Mouse (Mus musculus) neutrophil, adult 5-6 weeks (primary cell): ENCODE measurements around the gene Prdm16. TPM values are rescaled to one million over a fixed set of nuclear protein-coding genes. Genes with fewer than 3 reads are reported as not detected.

ENCODE experiments used
- ATAC-seq: fragments of 151-379, 151-347 bp; 2 replicates; pipeline ENCODE4 v1.8.0; 2017; ENCODE audit warnings: mild to moderate bottlenecking, moderate TSS enrichment; ENCODE audit not compliant: insufficient number of reproducible peaks, poor library complexity, low FRiP score, severe bottlenecking; ENCODE audit errors: extremely low read depth
- total RNA-seq: library from RNA; stranded (forward); fragments of 200-1000 nt; gene quantifications from 2 replicates; pipeline ENCODE4 v1.2.3, GENCODE M21; 2017

The Prdm16 gene
- total RNA-seq, 1 experiment from 2014 or later = 1.7 TPM

DNA sequence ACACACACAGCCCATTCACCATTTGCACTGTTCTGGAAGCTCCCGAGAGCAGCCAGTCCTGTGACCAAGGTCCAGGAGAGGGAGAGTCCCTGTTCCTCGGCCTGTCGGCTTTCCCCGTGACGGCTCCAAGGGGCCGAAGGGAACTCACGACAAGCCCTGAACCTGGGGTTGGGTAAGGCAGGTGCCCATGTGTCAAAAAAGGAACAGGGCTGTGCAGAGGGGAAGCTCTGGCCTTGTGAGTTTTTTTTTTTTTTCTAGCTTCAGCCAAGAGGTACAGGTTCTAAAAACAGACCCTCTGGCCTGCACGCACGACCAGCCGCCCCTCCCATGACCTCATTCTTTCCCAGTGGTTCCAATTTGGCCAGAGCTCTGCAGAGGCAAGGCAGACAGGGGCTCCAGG is 25.5 kb downstream of the Prdm16 start:
- no peak for ATAC-seq

DNA sequence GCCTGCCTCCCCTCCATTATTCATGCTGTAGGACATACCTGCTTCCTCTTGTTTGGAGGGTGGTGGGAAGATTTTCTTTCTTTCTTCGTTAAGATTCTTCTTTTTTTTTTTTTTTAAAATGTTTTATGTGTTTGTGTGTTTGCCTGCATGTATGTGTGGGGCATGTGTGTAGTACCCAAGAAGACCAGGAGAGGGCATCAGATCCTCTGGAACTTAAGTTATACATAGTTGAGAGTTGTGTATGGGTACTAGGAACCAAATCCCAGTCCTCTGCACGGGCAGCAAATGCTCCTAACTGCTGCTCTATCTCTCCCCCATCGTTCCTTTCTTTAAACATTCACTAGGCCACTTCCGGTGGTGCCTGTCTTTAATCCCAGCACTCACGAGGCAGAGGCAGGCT is 28.9 kb downstream of the Prdm16 start:
- no peak for ATAC-seq

DNA sequence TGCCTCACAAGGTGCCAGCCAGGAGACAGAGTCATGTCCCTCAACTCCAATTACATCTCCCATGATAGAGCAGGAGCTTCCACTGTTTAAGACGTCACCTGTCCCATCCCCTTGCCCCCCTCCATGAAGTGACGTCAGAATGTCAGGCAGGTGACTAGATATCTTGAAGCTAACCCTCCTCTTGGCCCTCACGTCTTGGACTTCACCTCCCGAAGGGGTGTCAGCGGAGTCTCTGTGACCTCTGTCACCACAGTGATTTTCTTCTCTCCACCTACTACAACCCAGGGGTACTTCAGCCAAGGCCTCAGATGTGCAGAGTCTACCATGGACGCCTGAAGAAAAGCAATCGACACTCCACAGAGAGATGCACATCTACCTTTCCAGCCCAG is 32.2 kb downstream of the Prdm16 start:
- no peak for ATAC-seq

DNA sequence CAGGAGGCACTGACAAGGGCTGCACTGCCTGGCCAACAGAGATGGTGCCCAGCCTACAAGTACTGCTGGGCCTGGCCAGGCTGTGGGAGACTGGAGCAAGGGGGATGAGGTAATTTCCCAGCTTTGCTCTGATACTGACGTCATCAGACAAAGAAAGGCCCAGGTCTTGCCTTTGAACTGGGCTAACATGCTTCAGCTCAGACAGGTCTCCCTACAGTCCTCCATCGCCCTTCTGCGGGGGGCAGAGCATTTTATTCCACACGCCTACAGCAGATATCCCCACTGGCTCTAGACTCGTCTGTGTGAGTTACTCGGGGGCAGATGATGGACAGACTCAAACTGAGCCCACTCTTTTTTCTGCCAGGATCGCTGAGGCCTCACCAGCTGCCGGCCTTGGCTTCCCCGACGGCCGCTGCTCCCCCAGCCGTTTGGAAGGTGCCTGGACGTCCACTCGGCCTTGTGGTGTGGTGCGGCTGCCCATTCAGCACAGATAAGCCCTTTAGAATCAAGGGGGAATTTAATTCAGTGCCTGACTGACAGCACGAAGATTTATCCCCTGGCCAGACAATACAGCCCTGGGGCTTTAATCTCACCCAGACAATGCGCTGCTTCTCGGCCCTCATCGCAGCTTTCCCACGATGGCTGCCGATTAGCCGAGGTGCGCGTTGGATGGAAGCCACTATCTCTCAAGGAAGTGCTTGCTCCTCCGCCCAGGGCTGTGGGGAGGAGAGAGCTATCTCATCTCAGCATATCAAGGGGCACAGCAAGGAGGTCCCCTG is 32.8 kb downstream of the Prdm16 start:
- no peak for ATAC-seq

DNA sequence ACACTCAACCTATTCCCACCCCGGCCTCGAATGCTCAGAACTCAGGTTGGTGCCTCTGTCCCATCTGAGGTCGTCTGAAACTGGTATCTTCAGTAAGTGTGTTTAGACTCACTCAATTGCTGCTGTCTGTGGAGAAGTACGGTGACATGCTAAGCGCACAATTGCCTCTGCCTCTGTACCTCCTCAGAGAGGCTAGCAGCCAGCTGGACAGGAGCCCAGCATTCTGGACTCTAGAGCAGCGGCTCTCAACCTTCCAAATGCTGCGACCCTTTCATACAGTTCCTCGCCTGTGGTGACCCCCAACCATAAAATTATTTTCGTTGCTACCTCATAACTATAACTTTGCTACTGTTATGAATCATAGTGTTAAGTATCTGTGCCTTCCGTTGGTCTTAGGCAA is 34.3 kb downstream of the Prdm16 start:
- ATAC-seq = no peak

DNA sequence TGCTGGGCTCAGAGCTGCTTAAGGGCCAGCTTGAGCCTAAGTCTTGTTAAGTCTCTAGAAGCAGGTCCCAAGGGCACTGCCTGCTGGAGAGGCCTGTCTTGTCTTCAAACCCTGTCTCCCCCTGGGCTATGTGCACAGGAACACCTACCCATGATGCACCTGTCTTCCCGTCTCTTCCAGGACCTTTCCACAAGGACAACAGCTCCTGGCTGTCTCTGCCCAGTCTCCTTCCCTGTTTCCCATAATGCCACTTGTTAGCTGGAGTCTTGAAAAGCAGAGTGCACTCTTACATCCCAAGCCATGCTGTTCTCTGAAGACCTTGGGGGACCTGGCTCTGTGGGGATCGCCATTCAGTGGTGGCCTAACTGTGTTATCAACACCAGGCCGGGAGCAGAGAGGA is 35.7 kb downstream of the Prdm16 start:
- ATAC-seq = no peak

DNA sequence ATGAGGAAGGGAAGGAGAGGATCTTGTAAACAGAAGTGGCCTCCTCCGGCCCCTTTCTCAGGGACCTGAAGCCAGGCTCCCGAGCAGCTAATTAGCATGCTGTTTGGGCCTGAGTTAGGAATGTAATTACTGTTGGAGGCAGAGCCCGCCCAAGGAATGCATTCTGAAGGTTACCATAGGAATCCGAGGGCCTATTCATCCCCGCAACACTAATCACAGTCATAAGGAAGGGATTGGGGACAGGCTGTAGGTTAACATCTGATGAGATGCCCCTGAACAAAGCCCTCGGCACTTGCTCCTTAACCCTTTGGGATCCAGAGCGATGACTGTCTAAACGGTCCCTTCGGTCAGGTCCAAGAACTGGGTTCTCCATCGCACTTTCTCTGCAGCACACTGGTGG is 36.7 kb downstream of the Prdm16 start:
- ATAC-seq = no peak

DNA sequence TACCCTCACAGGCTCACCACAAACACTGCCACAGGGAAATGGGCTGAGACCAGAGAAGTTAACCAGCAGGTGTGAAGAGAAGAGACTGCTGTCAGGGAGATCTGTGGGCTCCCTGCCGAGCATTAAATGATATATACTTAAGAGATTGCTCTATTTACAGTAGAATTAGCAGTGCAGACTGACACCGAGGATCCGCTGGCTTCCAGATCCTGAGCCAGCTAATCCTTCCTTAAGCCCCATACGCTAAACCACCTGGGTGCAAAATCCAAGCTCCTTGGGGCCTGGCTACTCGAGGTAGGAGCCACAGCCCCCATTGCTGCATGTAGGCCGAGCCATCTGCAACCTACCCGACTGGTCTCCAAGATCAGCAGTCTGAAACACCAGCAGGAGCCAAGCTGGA is 38.3 kb downstream of the Prdm16 start:
- no peak for ATAC-seq

DNA sequence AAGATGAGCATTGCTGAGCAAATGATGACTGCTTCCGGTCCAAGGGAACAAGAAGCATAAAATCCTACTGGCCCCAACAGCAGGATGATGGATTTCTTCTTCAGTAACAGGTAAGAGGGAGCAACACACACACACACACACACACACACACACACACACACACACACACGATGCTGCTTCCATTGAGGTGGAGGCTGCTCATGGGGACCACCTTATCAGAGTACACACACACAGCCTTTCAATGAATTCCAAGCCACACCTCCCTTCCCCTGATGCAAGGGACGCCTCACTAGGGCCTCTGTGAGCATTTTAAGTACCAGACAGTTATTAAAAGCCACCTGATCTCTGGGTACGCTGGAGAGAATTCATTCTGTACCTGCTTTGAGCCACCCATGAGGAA is 39.9 kb downstream of the Prdm16 start:
- no peak for ATAC-seq

DNA sequence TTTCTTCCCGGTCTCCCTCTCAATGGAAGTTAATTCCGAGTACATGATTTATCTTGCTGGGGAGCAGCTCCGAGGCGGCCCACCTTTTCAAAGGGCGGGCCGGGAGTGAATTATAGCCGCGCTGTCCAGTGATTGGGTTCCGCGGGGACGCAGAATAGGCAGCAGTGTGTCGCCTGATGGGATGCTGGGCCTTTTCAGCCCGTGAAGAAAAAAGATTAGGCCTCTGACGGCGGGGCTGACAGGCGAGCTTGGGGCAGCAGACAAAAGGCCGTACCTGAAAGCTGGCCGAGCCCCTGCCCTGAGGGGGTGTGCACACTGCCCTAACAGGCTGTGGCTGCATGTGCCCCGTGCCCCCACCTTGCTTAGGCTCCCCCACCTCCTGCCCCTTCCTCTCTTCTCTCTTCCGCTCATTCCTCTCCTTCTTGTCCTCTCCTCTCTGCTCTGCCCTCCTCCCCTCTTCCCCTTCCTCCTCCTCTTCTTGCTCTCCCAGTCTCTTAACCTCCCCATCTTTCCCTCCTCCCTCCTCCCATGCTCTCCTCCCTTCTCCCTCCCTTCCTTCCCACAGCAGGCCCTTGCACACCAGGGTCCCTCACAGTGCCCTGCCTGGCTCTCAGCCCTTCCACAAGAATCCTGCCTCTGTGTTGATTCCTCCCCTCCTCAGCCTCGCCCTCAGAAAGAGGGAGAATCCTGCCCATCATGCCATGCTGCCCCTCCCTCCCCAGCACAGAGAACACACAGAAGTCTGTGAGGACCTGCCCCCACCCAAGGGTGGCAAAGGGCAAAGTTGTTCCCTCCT is 41.7 kb downstream of the Prdm16 start:
- no peak for ATAC-seq

DNA sequence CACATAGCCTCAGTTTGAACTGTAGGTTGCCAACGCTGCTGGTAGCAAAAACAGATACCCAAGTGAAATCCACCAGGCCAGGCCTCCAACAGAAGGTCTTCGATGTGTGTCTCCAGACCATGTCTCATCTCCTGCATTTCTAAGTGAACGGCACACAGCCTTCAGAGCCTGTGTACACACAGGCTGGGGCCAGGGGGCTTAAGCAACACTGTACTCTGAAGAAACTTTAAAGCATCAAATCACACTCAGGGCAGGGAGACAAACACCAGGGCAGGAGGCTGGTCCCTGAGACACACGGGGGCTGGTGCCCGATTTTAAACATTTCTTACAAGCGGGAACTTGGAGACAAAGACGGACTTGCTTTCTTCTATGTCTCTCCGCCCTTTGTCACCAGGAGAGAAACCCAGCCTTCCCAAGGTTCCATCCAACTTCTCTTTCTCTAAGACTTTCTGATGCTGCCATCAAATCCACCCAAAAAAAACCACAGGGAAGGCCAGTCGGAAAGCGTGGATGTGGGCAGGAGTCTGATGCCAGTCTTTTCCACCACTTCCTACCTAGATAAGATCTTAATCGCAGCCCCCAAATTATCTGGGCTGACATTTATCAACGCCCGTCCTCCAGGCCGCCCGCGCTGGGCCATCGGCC is 42.4 kb downstream of the Prdm16 start:
- ATAC-seq = no peak

DNA sequence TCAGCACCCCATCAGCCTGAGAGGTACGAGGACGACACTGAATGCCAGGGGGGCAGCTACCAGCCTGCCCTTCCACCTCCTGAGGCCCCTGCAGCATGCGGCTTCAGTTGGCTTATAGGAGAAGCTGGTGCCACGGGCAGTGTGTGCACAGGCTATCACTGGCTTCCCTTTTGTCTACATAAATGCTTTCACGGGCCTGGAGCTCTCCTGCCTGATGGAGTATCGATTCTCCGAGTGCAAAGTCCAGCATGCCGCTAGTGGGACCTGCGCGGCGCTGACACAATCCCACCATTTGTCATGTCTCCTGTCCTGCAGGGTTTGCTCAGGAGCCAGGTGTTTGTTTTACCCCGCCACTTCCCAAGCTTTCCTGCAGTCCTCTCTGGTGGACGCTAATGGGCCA is 44.1 kb downstream of the Prdm16 start:
- ATAC-seq = no peak

DNA sequence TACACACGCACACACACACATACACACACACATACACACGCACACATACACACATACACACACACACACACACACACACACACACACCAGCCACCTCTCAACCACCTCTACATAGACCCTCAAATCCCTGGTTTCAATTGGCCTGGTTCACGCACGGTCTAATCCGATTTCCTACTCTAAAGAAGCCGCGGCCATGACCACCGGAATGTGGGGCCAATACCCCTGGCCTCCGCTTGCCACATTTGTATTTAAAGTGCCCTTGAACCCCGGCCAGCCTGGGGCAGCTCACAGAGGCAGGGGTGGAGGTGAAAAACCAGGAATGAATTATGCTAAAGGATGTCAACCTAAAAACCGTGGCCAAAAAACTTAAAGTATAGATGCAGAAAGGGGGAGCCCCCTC is 45.8 kb downstream of the Prdm16 start:
- ATAC-seq = no peak

DNA sequence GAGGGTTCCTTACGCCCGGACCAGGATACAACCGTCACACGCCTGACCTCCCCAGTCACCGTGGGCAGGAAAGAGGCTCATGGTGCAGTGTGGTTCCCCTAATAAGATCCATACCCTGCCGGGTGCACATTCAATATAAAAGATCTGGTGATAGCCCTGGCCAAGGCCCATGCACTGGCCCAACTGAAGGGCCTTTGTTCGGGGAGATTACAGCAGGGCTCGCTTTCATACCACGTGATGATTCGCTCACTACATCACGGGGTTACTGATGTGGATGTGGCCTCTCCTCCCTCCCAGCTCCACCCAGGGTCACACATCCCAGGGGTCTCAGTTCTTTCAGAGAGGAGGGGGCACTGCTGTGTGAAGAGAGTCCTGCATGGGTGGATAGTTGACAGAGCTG is 50.3 kb downstream of the Prdm16 start:
- no peak for ATAC-seq

DNA sequence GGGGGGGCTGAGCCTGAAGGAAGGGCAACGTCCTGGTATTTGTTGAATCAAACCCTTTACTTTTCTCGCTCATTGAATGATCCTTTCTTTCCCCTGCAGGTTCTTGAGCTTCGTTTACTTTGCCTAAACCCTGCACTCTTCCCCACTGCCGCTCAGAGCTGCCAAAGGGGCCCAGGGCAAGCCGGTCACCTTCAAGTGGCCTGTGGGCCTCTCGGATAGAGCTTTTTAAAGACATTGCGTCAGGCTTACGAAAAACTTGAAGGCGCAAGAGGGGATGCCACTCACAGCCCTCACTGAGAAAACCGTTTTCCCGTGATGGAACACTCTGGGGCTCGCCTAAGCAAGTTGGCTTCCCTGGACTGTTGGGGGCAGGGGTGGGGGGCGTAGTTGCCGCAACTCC is 50.9 kb downstream of the Prdm16 start:
- ATAC-seq = no peak

DNA sequence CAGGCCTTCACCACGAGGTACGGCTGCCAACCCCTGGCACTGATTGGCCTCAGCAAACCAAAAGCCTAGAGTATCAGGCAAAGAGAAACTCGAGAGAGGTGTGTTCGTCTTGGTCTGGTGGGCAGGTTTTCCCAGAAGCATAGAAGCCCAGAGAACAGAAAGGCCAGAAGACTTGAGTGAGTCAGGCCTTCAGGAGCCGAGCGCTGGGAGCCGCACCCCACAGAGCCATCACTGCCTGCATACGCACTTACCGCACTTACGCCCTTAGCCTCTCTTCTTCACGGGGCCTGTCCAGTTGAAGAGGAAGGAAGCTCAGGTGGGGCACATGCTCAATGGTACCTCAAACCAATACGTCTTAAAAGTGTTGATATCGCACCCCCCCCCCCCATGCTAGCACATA is 53.0 kb downstream of the Prdm16 start:
- ATAC-seq = no peak

DNA sequence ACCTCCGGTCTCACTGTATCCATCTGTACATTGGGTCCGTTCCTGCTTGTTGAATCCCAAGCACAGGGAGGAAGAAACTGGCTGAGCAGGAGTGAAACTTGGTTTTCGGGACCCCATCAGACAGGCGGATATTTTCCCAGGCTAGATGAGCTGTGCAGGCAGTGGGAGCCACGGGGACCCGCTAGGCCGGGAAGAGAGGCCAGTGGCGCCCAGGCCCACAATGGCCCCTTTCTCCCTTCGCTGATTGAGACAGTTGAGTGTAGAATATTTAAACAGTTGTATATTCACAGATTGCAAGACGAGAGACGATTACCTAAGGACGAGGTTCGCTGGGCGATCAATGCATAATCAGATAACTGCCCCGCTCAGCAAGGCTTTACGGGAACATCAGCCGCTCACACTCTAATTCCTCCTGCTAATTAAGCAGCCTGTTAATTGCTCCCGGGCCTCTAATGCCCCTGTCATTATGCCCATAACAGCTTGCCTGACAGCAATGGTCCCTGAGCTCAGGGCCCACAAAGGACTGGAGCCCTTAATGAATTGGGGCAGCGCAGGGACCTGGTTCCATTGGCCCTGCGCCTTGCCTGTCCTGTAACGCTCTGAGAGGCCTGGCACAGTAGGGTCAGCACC is 54.0 kb downstream of the Prdm16 start:
- ATAC-seq = no peak

DNA sequence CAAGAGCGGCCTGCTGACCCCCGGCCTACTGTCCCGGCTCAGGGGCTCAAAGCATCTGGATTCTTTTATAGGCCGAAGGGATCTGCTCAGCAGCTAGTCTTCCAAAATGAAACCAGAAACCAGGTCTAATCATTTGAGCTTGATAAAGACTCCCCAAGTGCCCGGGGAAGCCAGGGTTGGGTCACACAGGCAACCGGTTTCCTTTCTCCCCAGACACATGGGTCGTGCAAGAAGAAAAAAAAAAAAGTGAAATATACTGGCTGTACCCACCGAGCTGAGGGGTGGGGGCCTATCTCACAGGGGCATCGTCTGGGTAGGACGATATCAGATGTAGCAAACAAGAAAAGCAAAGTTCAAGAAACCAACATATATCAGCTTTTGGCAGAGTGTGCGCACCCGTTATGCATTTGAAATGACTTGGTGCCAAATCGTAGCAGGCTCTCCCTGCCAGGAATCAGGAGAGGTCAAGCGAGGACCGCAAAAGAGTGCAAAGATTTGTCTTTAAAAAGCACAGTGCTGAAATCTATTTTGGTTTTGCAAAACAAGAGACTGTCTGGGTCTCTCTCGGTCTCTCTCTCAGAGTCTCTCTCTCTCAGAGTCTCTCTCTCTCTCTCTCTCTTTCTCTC is 55.3 kb downstream of the Prdm16 start:
- no peak for ATAC-seq

DNA sequence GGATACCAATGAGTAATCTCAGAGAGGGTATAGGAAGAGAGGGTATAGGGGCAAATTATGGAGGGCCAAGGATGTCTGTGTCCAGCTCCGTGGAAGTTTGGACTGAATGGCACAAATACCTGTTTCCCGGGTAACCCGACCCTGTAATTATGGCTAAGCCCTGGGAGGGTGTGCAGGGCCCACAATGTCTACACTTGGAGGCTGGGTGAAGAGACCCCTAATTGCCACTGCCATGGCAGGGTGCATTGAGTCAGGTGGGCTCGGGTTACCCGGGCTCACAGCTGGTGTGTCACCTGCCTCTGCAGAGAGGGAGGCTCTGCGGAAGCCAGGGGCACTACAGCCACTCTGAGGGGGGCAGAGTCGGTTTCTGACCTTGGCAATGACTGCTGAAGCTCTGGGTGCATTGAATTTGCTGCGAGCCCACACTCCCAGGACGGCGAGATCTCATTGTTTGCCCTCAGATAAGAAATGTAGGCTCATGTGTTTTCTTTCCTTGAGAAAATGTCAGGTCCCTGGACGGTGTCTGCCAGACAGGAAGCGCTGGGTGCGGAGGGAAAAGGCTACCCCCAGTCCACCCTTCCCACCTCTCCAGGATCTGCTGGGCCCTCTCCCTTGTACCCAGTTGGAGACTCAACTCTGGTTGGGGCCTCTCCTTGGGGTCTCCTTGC is 62.3 kb downstream of the Prdm16 start:
- ATAC-seq = no peak
